Mouse (Mus musculus) embryonic stem cell, embryonic (primary cell): ENCODE measurements around the gene Aldh4a1.

Experiments used
- CTCF ChIA-PET, 4 experiments: fragments of 300-600 bp in 2 of 4; fragments of 350-600 bp in 2 of 4; sonication (Branson Sonifier 250); formaldehyde crosslinking; loops; one replicate each; lab custom pipeline; 2022; ENCODE audit warnings: inconsistent platforms in 2 of 4; lab: Charles Lee
- POLR2A ChIA-PET, 4 experiments: fragments of 300-600 bp in 2 of 4; fragments of 350-600 bp in 2 of 4; sonication (Branson Sonifier 250); formaldehyde crosslinking; loops; one replicate each; lab custom pipeline; 2022; ENCODE audit warnings: antibody characterized with exemption in 4 of 4, inconsistent platforms in 1 of 4; lab: Charles Lee

Gene Aldh4a1

GRCm38 (mm10) chr4:139582903-139583302 lies 39.8 kb upstream of the Aldh4a1 start:
- CTCF ChIA-PET, result interaction anchor here in 3 of 4 experiments (1.1 to 3.4 kb wide), 7 partner anchors 9 to 113 kb away, joined by 3 to 20 read pairs (median 6); partner anchors contain the start of gene Gm21969 (in 2 of the 3)
- POLR2A ChIA-PET, result interaction anchor here in 3 of 4 experiments (1.0 to 6.3 kb wide), 5 partner anchors 8 to 12 kb away, joined by 3 to 48 read pairs (median 3); no protein-coding TSS in a partner anchor

- ChIA-PET CTCF (interaction anchor here (0.5 to 3.4 kb wide), 10 partner anchors 10 to 289 kb away, joined by 3 to 20 read pairs (median 6); partner anchors contain the start of gene Gm21969 (in 3 of the 4)), POLR2A (interaction anchor here (0.6 to 6.3 kb wide), 11 partner anchors 8 to 992 kb away, joined by 3 to 48 read pairs (median 3); partner anchors contain the start of gene Gm21969 (in 1 of the 4))
These were observed 38.9 kb upstream of the Aldh4a1 start for GRCm38 (mm10) chr4:139583629-139584245.

DNA sequence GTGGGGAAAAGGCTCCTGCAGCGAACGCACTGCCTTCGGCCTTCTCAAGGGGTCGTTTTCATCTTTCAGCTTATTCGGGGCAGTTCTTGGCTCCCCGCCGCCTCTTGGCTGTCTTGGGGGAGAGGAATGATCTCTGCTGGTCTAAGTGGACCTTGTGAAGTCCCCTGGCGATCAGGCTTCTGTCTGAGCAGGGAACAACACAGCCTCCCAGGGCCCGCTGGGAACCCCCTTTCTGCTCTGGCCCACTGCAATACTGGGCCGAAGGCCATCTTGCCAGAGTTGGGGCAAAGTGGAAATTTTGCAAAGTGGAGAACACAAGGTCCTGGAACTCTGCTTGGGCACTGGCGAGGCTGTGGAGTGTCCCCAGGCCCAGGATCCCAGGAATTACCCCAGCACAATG lies 38.0 kb upstream of the Aldh4a1 start:
- ChIA-PET CTCF (interaction anchor here in 3 of 4 experiments (0.6 to 2.9 kb wide), 6 partner anchors 18 to 288 kb away, joined by 3 to 14 read pairs (median 4); partner anchors contain the start of gene Gm21969 (in 2 of the 3)), POLR2A (interaction anchor here (0.6 to 6.3 kb wide), 10 partner anchors 8 to 44 kb away, joined by 3 to 48 read pairs (median 4); partner anchors contain the start of gene Gm21969 (in 2 of the 4))

GRCm38 (mm10) chr4:139585713-139586112 lies 37.0 kb upstream of the Aldh4a1 start:
- ChIA-PET CTCF (interaction anchor here in 2 of 4 experiments (0.5 to 1.7 kb wide), 2 partner anchors 17 to 61 kb away, joined by 3 to 4 read pairs; partner anchors contain the start of gene Gm21969 (in 1 of the 2)), POLR2A (interaction anchor here in 2 of 4 experiments (0.5 to 6.3 kb wide), 4 partner anchors 11 to 17 kb away, joined by 5 to 48 read pairs (median 10); partner anchors contain the start of gene Gm21969 (in 1 of the 2))

GRCm38 (mm10) chr4:139587370-139587769 lies 35.3 kb upstream of the Aldh4a1 start:
- POLR2A ChIA-PET, result interaction anchor here in 2 of 4 experiments (0.8 to 6.3 kb wide), 8 partner anchors 9 to 99 kb away, joined by 3 to 48 read pairs (median 4); partner anchors contain the start of genes Aldh4a1 (in 1 of the 2) and Gm21969 (in 1 of the 2)
- CTCF ChIA-PET, result interaction anchor here (0.6 to 1.8 kb wide), 7 partner anchors 12 to 24 kb away, joined by 3 to 12 read pairs (median 5); partner anchors contain the start of gene Gm21969 (in 2 of the 4)

- ChIA-PET CTCF (interaction anchor here (0.6 to 1.8 kb wide), 7 partner anchors 11 to 24 kb away, joined by 3 to 12 read pairs (median 5); partner anchors contain the start of gene Gm21969 (in 2 of the 4)), POLR2A (interaction anchor here in 2 of 4 experiments (0.6 to 6.3 kb wide), 13 partner anchors 8 to 100 kb away, joined by 3 to 48 read pairs (median 3); partner anchors contain the start of genes Aldh4a1 (in 1 of the 2) and Gm21969 (in 1 of the 2))
These were observed 34.9 kb upstream of the Aldh4a1 start for GRCm38 (mm10) chr4:139587773-139588172.

DNA sequence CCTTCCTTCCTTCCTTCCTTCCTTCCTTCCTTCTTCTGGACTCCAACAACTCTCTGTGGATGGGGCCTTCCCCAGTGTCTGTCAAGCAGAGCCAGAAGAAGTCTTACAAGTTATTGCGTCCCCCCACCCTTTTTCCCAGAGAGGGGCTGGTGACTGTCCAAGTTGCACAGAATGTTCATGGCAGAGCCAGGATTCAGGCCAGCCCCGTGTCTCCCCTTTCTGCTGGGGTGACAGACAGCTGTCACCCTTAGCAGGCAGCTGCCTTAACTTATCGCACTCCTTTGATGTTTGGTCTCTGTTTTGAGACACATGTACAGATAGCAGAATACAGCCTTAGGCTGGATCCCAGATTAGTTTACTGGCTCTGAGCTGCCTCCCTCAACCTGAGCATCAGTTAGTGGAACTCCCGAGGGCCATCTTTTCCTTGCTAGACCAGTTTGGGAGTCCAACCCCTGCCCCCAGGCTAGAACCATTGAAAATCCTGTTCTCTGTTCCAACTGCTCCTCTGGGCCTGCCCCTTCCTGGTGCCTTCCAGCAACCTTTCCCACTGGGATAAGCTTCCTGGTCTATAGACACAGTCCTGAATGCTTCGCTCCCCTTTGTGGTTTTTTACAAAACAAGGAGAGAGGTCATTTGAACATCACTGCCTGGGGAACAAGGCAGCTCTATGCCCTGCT lies 33.2 kb upstream of the Aldh4a1 start:
- CTCF ChIA-PET, result interaction anchor here (0.5 to 2.3 kb wide), 9 partner anchors 13 to 947 kb away, joined by 3 to 7 read pairs (median 4); partner anchors contain the start of gene Gm21969 (in 4 of the 4)
- POLR2A ChIA-PET, result interaction anchor here in 2 of 4 experiments (0.8 to 1.5 kb wide), 3 partner anchors 10 to 33 kb away, joined by 3 to 6 read pairs (median 4); partner anchors contain the start of gene Aldh4a1 (in 1 of the 2)

DNA sequence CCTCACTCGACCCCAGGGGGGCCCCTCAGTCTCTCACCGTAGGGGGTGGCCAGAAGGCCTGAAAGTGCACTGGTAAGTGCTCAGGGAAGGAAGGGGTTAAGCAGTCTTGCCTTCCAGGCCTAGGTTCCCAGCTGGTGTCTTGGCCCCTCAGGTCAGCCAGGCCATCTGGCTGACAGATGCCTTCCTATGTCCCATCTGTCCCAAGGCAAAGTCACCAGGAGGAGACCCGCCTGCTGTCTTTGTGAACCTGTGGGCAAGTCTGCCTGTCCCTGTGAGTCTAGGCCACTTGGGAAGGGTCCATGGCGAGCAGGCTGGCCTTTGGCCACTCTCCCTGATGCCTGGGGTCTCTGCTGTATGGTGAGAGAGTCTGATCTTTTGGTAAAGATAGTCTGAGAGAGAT lies 32.2 kb upstream of the Aldh4a1 start:
- ChIA-PET POLR2A (interaction anchor here in 2 of 4 experiments (1.3 to 1.5 kb wide), 3 partner anchors 9 to 32 kb away, joined by 4 to 6 read pairs (median 4); partner anchors contain the start of genes Aldh4a1 (in 1 of the 2) and Gm21969 (in 1 of the 2)), CTCF (interaction anchor here (0.9 to 2.3 kb wide), 6 partner anchors 12 to 21 kb away, joined by 3 to 7 read pairs (median 5); partner anchors contain the start of gene Gm21969 (in 4 of the 4))

- ChIA-PET CTCF (interaction anchor here (0.6 to 2.2 kb wide), 10 partner anchors 10 to 967 kb away, joined by 3 to 13 read pairs (median 4); partner anchors contain the start of gene Gm21969 (in 2 of the 4)), POLR2A (interaction anchor here in 3 of 4 experiments (0.5 to 1.3 kb wide), 12 partner anchors 9 to 1680 kb away, joined by 3 to 8 read pairs (median 4); partner anchors contain the start of gene Gm21969 (in 1 of the 3))
These were observed 29.8 kb upstream of the Aldh4a1 start for GRCm38 (mm10) chr4:139592895-139593294.

GRCm38 (mm10) chr4:139593383-139593782 lies 29.3 kb upstream of the Aldh4a1 start:
- ChIA-PET POLR2A (interaction anchor here in 3 of 4 experiments (0.6 to 1.3 kb wide), 10 partner anchors 9 to 88 kb away, joined by 3 to 8 read pairs (median 4); partner anchors contain the start of gene Gm21969 (in 1 of the 3)), CTCF (interaction anchor here in 3 of 4 experiments (0.7 to 3.2 kb wide), 8 partner anchors 9 to 82 kb away, joined by 3 to 15 read pairs (median 8); partner anchors contain the start of gene Gm21969 (in 2 of the 3))

GRCm38 (mm10) chr4:139594062-139594461 lies 28.6 kb upstream of the Aldh4a1 start:
- ChIA-PET POLR2A (interaction anchor here in 2 of 4 experiments (0.6 to 1.3 kb wide), 3 partner anchors 8 to 45 kb away, joined by 3 to 6 read pairs (median 4); partner anchors contain the start of gene Gm21969 (in 1 of the 2)), CTCF (interaction anchor here in 3 of 4 experiments (0.6 to 3.2 kb wide), 6 partner anchors 8 to 18 kb away, joined by 4 to 15 read pairs (median 8); partner anchors contain the start of gene Gm21969 (in 2 of the 3))

GRCm38 (mm10) chr4:139596715-139597114 lies 26.0 kb upstream of the Aldh4a1 start:
- ChIA-PET CTCF (interaction anchor here in 3 of 4 experiments (0.6 to 7.0 kb wide), 7 partner anchors 15 to 1158 kb away, joined by 3 to 189 read pairs (median 5); partner anchors contain the start of gene Aldh4a1 (in 1 of the 3)), POLR2A (interaction anchor here (0.6 to 2.3 kb wide), 10 partner anchors 10 to 1948 kb away, joined by 3 to 13 read pairs (median 4); no protein-coding TSS in a partner anchor)

DNA sequence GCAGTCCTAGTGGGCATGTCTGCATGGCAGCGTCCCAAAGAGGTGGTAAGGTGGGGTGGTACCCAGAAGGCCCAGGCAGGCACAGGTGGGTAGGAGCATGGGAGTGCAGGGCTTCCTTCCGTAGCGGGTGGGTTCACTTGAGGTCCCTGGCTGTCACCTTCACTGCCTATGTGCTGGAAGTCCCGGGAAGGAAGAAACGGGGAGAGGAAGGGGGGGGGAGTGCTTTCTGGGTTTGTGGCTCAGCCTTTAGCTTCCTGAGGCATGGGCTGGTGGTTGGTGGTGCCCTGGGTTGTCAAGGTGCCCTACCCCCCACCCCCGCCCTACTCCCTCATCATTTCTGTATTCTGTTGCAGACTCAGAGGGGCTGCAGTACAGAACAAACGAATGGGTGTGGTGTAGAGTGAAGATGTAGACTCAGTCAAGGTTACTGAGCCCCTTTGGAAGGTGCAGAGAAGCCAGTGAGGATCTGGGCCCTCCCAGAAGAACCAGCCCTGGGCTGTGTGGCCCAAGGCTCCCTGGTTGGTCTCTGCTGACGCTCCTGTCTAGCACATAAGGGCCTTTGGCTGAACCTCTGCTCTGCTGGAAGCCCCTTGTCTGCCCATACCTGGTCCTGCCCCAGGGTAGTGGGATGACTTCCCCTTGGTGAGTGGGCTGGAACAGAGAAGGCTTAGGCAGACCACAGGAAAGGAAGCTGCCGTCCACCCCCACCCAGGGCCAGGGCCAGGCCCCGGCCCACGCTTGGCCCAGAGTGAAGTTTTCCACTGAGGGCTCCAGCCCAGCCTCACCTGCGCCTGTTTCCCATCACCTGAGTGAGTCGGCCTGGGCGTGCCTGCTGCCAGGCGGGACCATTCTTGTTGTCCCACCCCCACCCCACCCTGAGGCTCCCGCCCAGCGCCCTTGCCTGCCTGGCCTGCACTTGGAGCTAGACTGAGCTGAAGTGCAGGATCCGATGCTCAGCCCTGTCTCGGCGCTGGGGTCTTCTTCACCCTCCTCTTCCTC lies 25.1 kb upstream of the Aldh4a1 start:
- POLR2A ChIA-PET, result interaction anchor here (0.5 to 2.5 kb wide), 14 partner anchors 9 to 1949 kb away, joined by 3 to 13 read pairs (median 3); partner anchors contain the start of gene Aldh4a1 (in 2 of the 4)
- CTCF ChIA-PET, result interaction anchor here in 3 of 4 experiments (0.6 to 7.0 kb wide), 6 partner anchors 14 to 1087 kb away, joined by 3 to 189 read pairs (median 14); partner anchors contain the start of gene Otud3 (in 1 of the 3)

- CTCF ChIA-PET, result interaction anchor here (0.6 to 7.0 kb wide), 9 partner anchors 13 to 1086 kb away, joined by 3 to 189 read pairs (median 7); partner anchors contain the start of genes Iffo2 (in 1 of the 4) and Otud3 (in 1 of the 4)
- POLR2A ChIA-PET, result interaction anchor here (0.5 to 2.5 kb wide), 20 partner anchors 8 to 1046 kb away, joined by 3 to 13 read pairs (median 3); partner anchors contain the start of genes Aldh4a1 (in 2 of the 4), Akr7a5 (in 1 of the 4), Minos1 (in 1 of the 4) and Nbl1 (in 1 of the 4)
These were observed 24.3 kb upstream of the Aldh4a1 start for GRCm38 (mm10) chr4:139598356-139598755.
